Mouse (Mus musculus) kidney, adult 2 months (tissue): Measurements from ENCODE around the gene Hopx.

ENCODE experiments used
- CTCF ChIP-seq: fragments of 200-500 bp; conservative IDR thresholded peaks from 2 replicates; pipeline ENCODE4 v1.5.1; 2011; ENCODE audit warnings: low read depth, mild to moderate bottlenecking, control low read depth, low read length, moderate library complexity, mixed read lengths; ENCODE audit not compliant: insufficient read depth, insufficient read length
- POLR2A ChIP-seq: fragments of 200-500 bp; IDR thresholded peaks from one replicate; pipeline ENCODE4 v1.6.1; 2011; ENCODE audit warnings: low read depth, low read length, control low read depth

DNA sequence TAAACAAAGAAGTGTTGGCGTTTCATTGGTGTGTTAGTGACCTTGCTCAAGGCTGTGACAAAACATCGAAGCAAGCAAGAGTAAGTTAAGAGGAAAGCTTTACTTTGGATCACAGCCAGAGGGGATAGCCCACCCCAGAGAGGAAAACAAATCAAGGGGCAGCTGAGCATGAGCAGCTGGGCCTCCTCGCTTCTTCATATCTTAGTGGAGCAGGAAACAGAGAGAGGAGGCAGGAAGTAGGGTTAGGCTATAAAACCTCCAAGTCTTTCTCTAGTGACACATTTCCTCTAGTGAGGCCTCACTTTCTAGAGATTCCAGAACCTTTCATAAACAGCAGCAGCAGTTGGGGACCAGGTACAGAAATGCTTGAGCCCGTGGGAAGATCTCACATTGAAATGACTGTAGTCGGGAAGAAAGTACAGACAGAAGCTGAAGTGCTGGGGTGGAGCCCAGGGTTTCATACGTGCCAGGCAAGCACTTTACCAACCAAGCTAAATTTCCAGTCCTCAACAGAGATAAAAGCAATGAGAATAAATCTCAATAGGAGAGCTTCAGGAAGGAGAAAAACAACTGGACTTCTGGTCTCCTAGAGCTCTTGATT lies 33.2 kb upstream of the Hopx start:
- TF ChIP-seq CTCF: no peak
- no peak for TF ChIP-seq POLR2A
